Mouse (Mus musculus): ENCODE data around the gene Slc47a1. TPM values are rescaled to one million over a fixed set of nuclear protein-coding genes. Genes with fewer than 3 reads are reported as not detected.

Slc47a1 gene
- polyA plus RNA-seq, 1 experiment from 2014 or later, result not detected

DNA sequence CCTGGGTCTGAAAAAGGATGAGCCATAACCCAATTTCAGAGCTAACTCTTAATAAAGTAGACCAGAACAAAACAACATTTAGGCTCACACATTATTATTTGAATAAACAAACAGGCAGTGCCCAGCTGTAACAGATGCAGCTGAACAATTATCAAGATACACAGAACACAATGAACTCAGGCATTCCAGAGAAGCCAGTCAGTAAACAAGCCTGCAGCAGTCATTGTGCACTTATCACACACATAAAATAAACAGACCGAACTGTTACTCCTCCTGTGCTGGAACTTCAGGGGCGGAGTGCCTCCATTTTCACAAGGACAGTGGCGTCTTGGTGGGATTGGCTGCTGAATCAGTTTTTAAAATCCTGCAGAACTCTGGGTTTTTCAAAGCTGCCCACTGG lies 83.7 kb downstream of the Slc47a1 start:
- Histone ChIP-seq H3K4me2 (no peak overlapping the region), H3K4me3 (replicated peaks) (no peak overlapping the region), H3K9me3 (no peaks in the 10 kb centered on the region), H3K27me3 (no peaks in the 10 kb centered on the region), H3K27ac (no peak overlapping the region), H3K36me3 (no peaks in the 10 kb centered on the region), H3K9ac (replicated peaks) (no peak overlapping the region), H3K4me1 (replicated peaks) (no peaks in the 10 kb centered on the region)
- ATAC-seq (ENCODE audit: insufficient number of reproducible peaks, insufficient read depth, low FRiP score, low TSS enrichment, low read depth), result no peak
- WGBS, result 74% methylated on average over 3 of the region's 3 CpGs

Other genes starting within 250 kb of the Slc47a1 start
- gene Usp22, start 203.3 kb downstream of the Slc47a1 start, polyA plus RNA-seq (2016; fragmentation: Nextera tagmentation; extraction: Ambion mirVana), result 196 and 199 TPM in 2 replicates
- gene Aldh3a1, start 170.8 kb downstream of the Slc47a1 start, polyA plus RNA-seq (2016; fragmentation: Nextera tagmentation; extraction: Ambion mirVana), result 0.46 and 0.47 TPM in 2 replicates
- gene Aldh3a2, start 110.9 kb downstream of the Slc47a1 start, polyA plus RNA-seq (2016; fragmentation: Nextera tagmentation; extraction: Ambion mirVana), result 20.4 and 24.3 TPM in 2 replicates
- not detected in 2 replicates for gene Slc47a2, start 35.5 kb downstream of the Slc47a1 start, polyA plus RNA-seq (2016; fragmentation: Nextera tagmentation; extraction: Ambion mirVana)
- 0.63 and 0.69 TPM in 2 replicates for gene Rnf112, start 75.8 kb upstream of the Slc47a1 start, polyA plus RNA-seq (2016; fragmentation: Nextera tagmentation; extraction: Ambion mirVana)
- 198 and 239 TPM in 2 replicates for gene Mfap4, start 107.1 kb upstream of the Slc47a1 start, polyA plus RNA-seq (2016; fragmentation: Nextera tagmentation; extraction: Ambion mirVana)
- 85.0 and 93.7 TPM in 2 replicates for gene Mapk7, start 116.1 kb upstream of the Slc47a1 start, polyA plus RNA-seq (2016; fragmentation: Nextera tagmentation; extraction: Ambion mirVana)
- gene B9d1, start 126.8 kb upstream of the Slc47a1 start, polyA plus RNA-seq (2016; fragmentation: Nextera tagmentation; extraction: Ambion mirVana), result 37.5 and 38.5 TPM in 2 replicates
- gene Epn2, start 201.3 kb upstream of the Slc47a1 start, polyA plus RNA-seq (2016; fragmentation: Nextera tagmentation; extraction: Ambion mirVana), result 26.7 and 28.5 TPM in 2 replicates

Data from limb, embryonic 12.5 days (tissue).